Mouse (Mus musculus) CH12.LX (cell line): ENCODE results near the gene Ptprb. TPM values are rescaled to one million over a fixed set of nuclear protein-coding genes. Genes with fewer than 3 reads are reported as not detected.

ENCODE experiments used
- DNase-seq: peaks from one replicate; pipeline ENCODE4 v3.0.0-alpha.2; 2013; ENCODE audit errors: extremely low read depth
- H3K27ac ChIP-seq: 2 replicates; pipeline ENCODE4 v1.5.1; 2012; ENCODE audit warnings: low read depth, mild to moderate bottlenecking, control low read depth, moderate library complexity; ENCODE audit not compliant: insufficient read depth
- H3K27me3 ChIP-seq: replicated peaks from 2 replicates; pipeline ENCODE3; 2012; ENCODE audit warnings: inconsistent platforms
- H3K36me3 ChIP-seq, 2 experiments: replicated peaks in 1 of 2; 2 replicates each; pipeline versions ENCODE3 to v1.6.1; 2012; ENCODE audit warnings: inconsistent platforms in 1 of 2, low read length in 1 of 2, mild to moderate bottlenecking in 1 of 2, mixed read lengths in 1 of 2, moderate library complexity in 1 of 2; ENCODE audit not compliant: control insufficient read depth in 1 of 2, insufficient read depth in 1 of 2
- H3K4me1 ChIP-seq, 2 experiments: 2 replicates each; pipeline ENCODE4 v1.6.1; 2012; ENCODE audit warnings: inconsistent platforms in 1 of 2, moderate library complexity in 1 of 2; ENCODE audit not compliant: insufficient read depth in 2 of 2, control insufficient read depth in 1 of 2
- H3K4me2 ChIP-seq: 2 replicates; pipeline ENCODE4 v1.6.1; 2012; ENCODE audit warnings: low read depth, mild to moderate bottlenecking, control low read depth; ENCODE audit not compliant: poor library complexity, insufficient read depth, severe bottlenecking
- H3K4me3 ChIP-seq, 3 experiments: fragments of 150-350 bp in 1 of 3; sonication (generic) in 1 of 3; replicated peaks in 1 of 3; 2 replicates each; pipeline versions ENCODE3 to v1.5.1; 2011 to 2012; ENCODE audit warnings: low read depth in 2 of 3, low read length in 2 of 3, mild to moderate bottlenecking in 2 of 3, moderate library complexity in 2 of 3, control low read depth in 1 of 3, improper control_type of control experiment in 1 of 3, inconsistent platforms in 1 of 3, mixed read lengths in 1 of 3; ENCODE audit not compliant: poor library complexity in 1 of 3
- H3K79me2 ChIP-seq: replicated peaks from 2 replicates; pipeline ENCODE4 v1.6.1; 2012; ENCODE audit warnings: mild to moderate bottlenecking, moderate library complexity; ENCODE audit not compliant: control insufficient read depth, poor library complexity, insufficient read depth, severe bottlenecking; ENCODE audit errors: extremely low read depth
- H3K9ac ChIP-seq: 2 replicates; pipeline ENCODE4 v1.6.1; 2012; ENCODE audit warnings: low read depth, mild to moderate bottlenecking, control low read depth, moderate library complexity; ENCODE audit not compliant: insufficient read depth
- H3K9me3 ChIP-seq: replicated peaks from 2 replicates; pipeline ENCODE3; 2012; ENCODE audit warnings: low read length, inconsistent platforms, mixed read lengths
- CHD2 ChIP-seq: IDR thresholded peaks from 2 replicates; pipeline ENCODE4 v1.6.1; 2011; ENCODE audit warnings: low read length, improper control_type of control experiment
- CTCF ChIP-seq, 2 experiments: IDR thresholded peaks in 1 of 2; conservative IDR thresholded peaks in 1 of 2; 2 replicates each; pipeline ENCODE4 v1.5.1; 2011 to 2012; ENCODE audit warnings: low read depth in 2 of 2, low read length in 2 of 2, improper control_type of control experiment in 1 of 2, inconsistent platforms in 1 of 2, mild to moderate bottlenecking in 1 of 2, moderate library complexity in 1 of 2
- ELF1 ChIP-seq: IDR thresholded peaks from 2 replicates; pipeline ENCODE4 v1.6.1; 2014; ENCODE audit warnings: low read depth, mild to moderate bottlenecking, inconsistent platforms, low read length, improper control_type of control experiment
- ETS1 ChIP-seq: conservative IDR thresholded peaks from 2 replicates; pipeline ENCODE4 v1.6.1; 2012; ENCODE audit warnings: low read depth, mild to moderate bottlenecking, inconsistent platforms, low read length, improper control_type of control experiment, moderate library complexity
- GABPA ChIP-seq: IDR thresholded peaks from 2 replicates; pipeline ENCODE4 v1.6.1; 2012; ENCODE audit warnings: low read depth, low read length, improper control_type of control experiment, inconsistent platforms; ENCODE audit not compliant: insufficient replicate concordance
- JUN ChIP-seq: IDR thresholded peaks from 2 replicates; pipeline ENCODE4 v1.6.1; 2011; ENCODE audit warnings: low read depth, mild to moderate bottlenecking, low read length, improper control_type of control experiment, moderate library complexity; ENCODE audit not compliant: insufficient read depth
- JUND ChIP-seq: conservative IDR thresholded peaks from 2 replicates; pipeline ENCODE4 v1.6.1; 2011; ENCODE audit warnings: low read depth, low read length, improper control_type of control experiment
- MAZ ChIP-seq: IDR thresholded peaks from 2 replicates; pipeline ENCODE4 v1.6.1; 2012; ENCODE audit warnings: low read depth, mild to moderate bottlenecking, inconsistent platforms, low read length, improper control_type of control experiment, moderate library complexity
- MYC ChIP-seq: IDR thresholded peaks from 2 replicates; pipeline ENCODE4 v1.6.1; 2011; ENCODE audit warnings: low read depth, mild to moderate bottlenecking, improper control_type of control experiment, low read length
- NELFE ChIP-seq: IDR thresholded peaks from 2 replicates; pipeline ENCODE4 v1.6.1; 2011; ENCODE audit warnings: low read depth, low read length, improper control_type of control experiment
- POLR2A ChIP-seq: IDR thresholded peaks from 2 replicates; pipeline ENCODE4 v1.6.1; 2011; ENCODE audit warnings: low read depth, mild to moderate bottlenecking, improper control_type of control experiment, low read length
- POLR2AphosphoS2 ChIP-seq: IDR thresholded peaks from 2 replicates; pipeline ENCODE4 v1.6.1; 2011; ENCODE audit warnings: low read depth, low read length, improper control_type of control experiment
- RAD21 ChIP-seq: IDR thresholded peaks from 2 replicates; pipeline ENCODE4 v1.6.1; 2011; ENCODE audit warnings: low read depth, mild to moderate bottlenecking, low read length, improper control_type of control experiment, moderate library complexity
- SIN3A ChIP-seq: IDR thresholded peaks from 2 replicates; pipeline ENCODE4 v1.6.1; 2012; ENCODE audit warnings: low read length, improper control_type of control experiment, inconsistent platforms
- TCF12 ChIP-seq: IDR thresholded peaks from 2 replicates; pipeline ENCODE4 v1.6.1; 2014; ENCODE audit warnings: low read depth, mild to moderate bottlenecking, inconsistent platforms, low read length, improper control_type of control experiment
- ZMIZ1 ChIP-seq: IDR thresholded peaks from 2 replicates; pipeline ENCODE4 v1.6.1; 2012; ENCODE audit warnings: low read depth, mild to moderate bottlenecking, inconsistent platforms, low read length, improper control_type of control experiment
- ZNF384 ChIP-seq: IDR thresholded peaks from 2 replicates; pipeline ENCODE4 v1.6.1; 2012; ENCODE audit warnings: low read depth, low read length, improper control_type of control experiment, inconsistent platforms
- dilution Hi-C: fragments of 300-500 bp; cut with MboI; formaldehyde crosslinking; loops from 2 replicates; pipeline ENCODE4 v1.14.3; 2020; ENCODE audit warnings: low sequenced_read_pairs; ENCODE audit not compliant: extremely low pct_unique_long_range_greater_than_20kb, extremely low pct_ligation_motif_present
- in situ Hi-C: fragments of 300-500 bp; cut with MboI; formaldehyde crosslinking; loops from 3 replicates; pipeline ENCODE4 v1.14.3; 2019; ENCODE audit warnings: low sequenced_read_pairs, low pct_ligation_motif_present, low pct_unique_long_range_greater_than_20kb, mixed read lengths
- polyA plus RNA-seq: library from polyadenylated mRNA; unstranded; fragments of >175 nt; gene quantifications from 2 replicates; pipeline ENCODE4 v1.2.1, GENCODE M21; 2012; ENCODE audit warnings: low read depth; ENCODE audit not compliant: insufficient read length
- total RNA-seq, 2 experiments: library from RNA; depleted of rRNA; stranded (reverse); fragments of 300-350 nt in 1 of 2; fragments of >200 nt in 1 of 2; gene quantifications; 2 replicates each; pipeline ENCODE4 v1.2.3; 2012 to 2014

Ptprb gene
- total and polyA plus RNA-seq, 3 experiments = not detected

GRCm38 (mm10) chr10:116243373-116243772 lies 31.9 kb upstream of the Ptprb start:
- Histone ChIP-seq H3K27ac (no peak overlapping the region), H3K9me3 (peaks cover 3% of the 10 kb centered on the region), H3K9ac (no peak overlapping the region), H3K4me3 (no peak overlapping the region), H3K27me3 (no peaks in the 10 kb centered on the region), H3K4me1 (no peaks in the 10 kb centered on the region), H3K36me3 (no peaks in the 10 kb centered on the region), H3K79me2 (no peaks in the 10 kb centered on the region), H3K4me2 (no peak overlapping the region)
- DNase-seq = no peak
- TF ChIP-seq MYC = no peak
- dilution Hi-C loops (no loop called here), in situ Hi-C loops (no loop called here)

- in situ Hi-C loops = no loop called here
- Histone ChIP-seq H3K27me3 (no peaks in the 10 kb centered on the region), H3K4me1 (no peaks in the 10 kb centered on the region), H3K79me2 (no peaks in the 10 kb centered on the region), H3K4me3 (no peak overlapping the region), H3K9ac (no peak overlapping the region), H3K36me3 (no peaks in the 10 kb centered on the region), H3K27ac (no peak overlapping the region), H3K4me2 (no peak overlapping the region), H3K9me3 (peaks cover 3% of the 10 kb centered on the region)
- no peak for TF ChIP-seq ETS1
- TF ChIP-seq POLR2A = no peak
- no peak for TF ChIP-seq POLR2AphosphoS2
- no peak for TF ChIP-seq JUN
- TF ChIP-seq TCF12 = no peak
- no peak for TF ChIP-seq ELF1
- TF ChIP-seq MAZ = no peak
- TF ChIP-seq NELFE = no peak
- no peak for TF ChIP-seq JUND
- TF ChIP-seq SIN3A = no peak
- TF ChIP-seq CTCF (conservative IDR thresholded peaks at IDR 0.05 in 1 of 2, IDR thresholded peaks at IDR 0.05 in 1 of 2; ENCODE audit: low read depth in 2 of 2, low read length in 2 of 2) = no peak
- no peak for TF ChIP-seq GABPA
- TF ChIP-seq ZMIZ1 = no peak
- TF ChIP-seq CHD2 = no peak
- TF ChIP-seq MYC = no peak
- TF ChIP-seq RAD21 = no peak
- no peak for TF ChIP-seq ZNF384
- no peak for DNase-seq
- dilution Hi-C loops = no loop called here
Measured at GRCm38 (mm10) chr10:116245632-116246031, 29.7 kb upstream of the Ptprb start.
